Mouse (Mus musculus): Measurements from ENCODE around the gene Emilin3.

DNA sequence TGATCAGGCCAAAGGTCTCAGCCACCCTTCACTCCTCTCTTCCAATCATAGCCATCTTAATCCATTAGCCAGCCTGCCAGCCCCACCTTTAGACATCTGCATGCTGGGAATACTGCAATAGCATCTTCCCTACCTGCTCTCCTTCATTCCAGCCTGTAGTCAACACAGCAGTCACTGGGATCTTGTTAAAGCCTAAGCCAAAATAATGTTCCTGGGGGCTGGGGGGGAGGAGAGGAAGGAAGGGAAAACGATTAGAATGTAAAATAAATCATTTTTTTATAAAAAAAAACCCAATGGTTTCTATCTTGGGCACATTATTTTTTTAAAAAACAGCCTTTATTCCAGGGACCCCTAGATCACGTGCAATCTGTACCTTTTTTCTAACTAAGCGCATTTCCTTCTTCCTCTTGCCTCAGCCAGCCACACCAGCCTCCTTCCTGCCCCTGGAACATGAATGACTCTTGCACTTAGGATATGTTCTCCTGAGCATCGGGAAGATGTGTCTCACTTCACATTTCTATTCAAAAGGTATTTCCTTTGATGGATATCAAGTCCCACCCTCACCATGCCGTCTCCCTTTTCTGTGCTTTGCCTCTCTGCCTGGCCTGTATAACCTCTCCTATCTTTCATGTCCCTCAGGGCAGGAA lies 37.8 kb downstream of the Emilin3 start:
- TF ChIP-seq POLR2A (IDR thresholded peaks at IDR 0.05; ENCODE audit: low read depth, low read length), result no peak
- no peak for TF ChIP-seq CTCF (IDR thresholded peaks at IDR 0.05; ENCODE audit: extremely low read depth, insufficient read length, insufficient replicate concordance, low read depth, low read length)

Data from small intestine, adult 2 months (tissue).